Mouse (Mus musculus) monocyte, adult 2 months (primary cell): ENCODE data around the gene Fam76b.

Experiments used
- DNase-seq, 2 experiments: peaks; one replicate each; pipeline ENCODE4 v3.0.0; 2022; ENCODE audit warnings: low spot score in 2 of 2, low read depth in 1 of 2

The Fam76b gene

GRCm38 (mm10) chr9:13867646-13868045 lies 40.1 kb downstream of the Fam76b start:
- DNase-seq: no peak

GRCm38 (mm10) chr9:13871631-13872030 lies 44.1 kb downstream of the Fam76b start:
- DNase-seq: no peak

- no peak for DNase-seq
These were observed 46.8 kb downstream of the Fam76b start for GRCm38 (mm10) chr9:13874359-13874758.

GRCm38 (mm10) chr9:13875340-13875739 lies 47.8 kb downstream of the Fam76b start:
- DNase-seq: no peak

GRCm38 (mm10) chr9:13880761-13881160 lies 53.2 kb downstream of the Fam76b start:
- DNase-seq: no peak

GRCm38 (mm10) chr9:13882478-13882877 lies 55.0 kb downstream of the Fam76b start:
- no peak for DNase-seq

GRCm38 (mm10) chr9:13888981-13889380 lies 61.5 kb downstream of the Fam76b start:
- no peak for DNase-seq

GRCm38 (mm10) chr9:13889657-13890056 lies 62.1 kb downstream of the Fam76b start:
- no peak for DNase-seq

GRCm38 (mm10) chr9:13890171-13890570 lies 62.7 kb downstream of the Fam76b start:
- DNase-seq: no peak

GRCm38 (mm10) chr9:13891888-13892287 lies 64.4 kb downstream of the Fam76b start:
- DNase-seq: no peak

GRCm38 (mm10) chr9:13893044-13893443 lies 65.5 kb downstream of the Fam76b start:
- DNase-seq: no peak

- DNase-seq: no peak
These were observed 67.0 kb downstream of the Fam76b start for GRCm38 (mm10) chr9:13894491-13894890.

GRCm38 (mm10) chr9:13894936-13895335 lies 67.4 kb downstream of the Fam76b start:
- no peak for DNase-seq

- DNase-seq: no peak
These were observed 68.5 kb downstream of the Fam76b start for GRCm38 (mm10) chr9:13896055-13896454.

GRCm38 (mm10) chr9:13898510-13899305 lies 71.2 kb downstream of the Fam76b start:
- no peak for DNase-seq

- no peak for DNase-seq
These were observed 74.5 kb downstream of the Fam76b start for GRCm38 (mm10) chr9:13902030-13902429.

GRCm38 (mm10) chr9:13904091-13904779 lies 76.7 kb downstream of the Fam76b start:
- DNase-seq: no peak
